Mouse (Mus musculus) CH12.LX (cell line): ENCODE results near the gene Mical3. TPM values are rescaled to one million over a fixed set of nuclear protein-coding genes. Genes with fewer than 3 reads are reported as not detected.
A peak's percentile ranks its signal among the peaks of the same experiment; 100 is the strongest.

Experiments
- DNase-seq: peaks from one replicate; pipeline ENCODE4 v3.0.0-alpha.2; 2013; ENCODE audit errors: extremely low read depth
- H3K27ac ChIP-seq: 2 replicates; pipeline ENCODE4 v1.5.1; 2012; ENCODE audit warnings: low read depth, mild to moderate bottlenecking, control low read depth, moderate library complexity; ENCODE audit not compliant: insufficient read depth
- H3K27me3 ChIP-seq: replicated peaks from 2 replicates; pipeline ENCODE3; 2012; ENCODE audit warnings: inconsistent platforms
- H3K36me3 ChIP-seq, 2 experiments: replicated peaks in 1 of 2; 2 replicates each; pipeline versions ENCODE3 to v1.6.1; 2012; ENCODE audit warnings: inconsistent platforms in 1 of 2, low read length in 1 of 2, mild to moderate bottlenecking in 1 of 2, mixed read lengths in 1 of 2, moderate library complexity in 1 of 2; ENCODE audit not compliant: control insufficient read depth in 1 of 2, insufficient read depth in 1 of 2
- H3K4me1 ChIP-seq, 2 experiments: 2 replicates each; pipeline ENCODE4 v1.6.1; 2012; ENCODE audit warnings: inconsistent platforms in 1 of 2, moderate library complexity in 1 of 2; ENCODE audit not compliant: insufficient read depth in 2 of 2, control insufficient read depth in 1 of 2
- H3K4me2 ChIP-seq: 2 replicates; pipeline ENCODE4 v1.6.1; 2012; ENCODE audit warnings: low read depth, mild to moderate bottlenecking, control low read depth; ENCODE audit not compliant: poor library complexity, insufficient read depth, severe bottlenecking
- H3K4me3 ChIP-seq, 3 experiments: fragments of 150-350 bp in 1 of 3; sonication (generic) in 1 of 3; replicated peaks in 1 of 3; 2 replicates each; pipeline versions ENCODE3 to v1.5.1; 2011 to 2012; ENCODE audit warnings: low read depth in 2 of 3, low read length in 2 of 3, mild to moderate bottlenecking in 2 of 3, moderate library complexity in 2 of 3, control low read depth in 1 of 3, improper control_type of control experiment in 1 of 3, inconsistent platforms in 1 of 3, mixed read lengths in 1 of 3; ENCODE audit not compliant: poor library complexity in 1 of 3
- H3K79me2 ChIP-seq: replicated peaks from 2 replicates; pipeline ENCODE4 v1.6.1; 2012; ENCODE audit warnings: mild to moderate bottlenecking, moderate library complexity; ENCODE audit not compliant: control insufficient read depth, poor library complexity, insufficient read depth, severe bottlenecking; ENCODE audit errors: extremely low read depth
- H3K9ac ChIP-seq: 2 replicates; pipeline ENCODE4 v1.6.1; 2012; ENCODE audit warnings: low read depth, mild to moderate bottlenecking, control low read depth, moderate library complexity; ENCODE audit not compliant: insufficient read depth
- H3K9me3 ChIP-seq: replicated peaks from 2 replicates; pipeline ENCODE3; 2012; ENCODE audit warnings: low read length, inconsistent platforms, mixed read lengths
- BHLHE40 ChIP-seq: IDR thresholded peaks from 2 replicates; pipeline ENCODE4 v1.6.1; 2011; ENCODE audit warnings: mild to moderate bottlenecking, low read depth, low read length, improper control_type of control experiment
- CHD1 ChIP-seq: IDR thresholded peaks from 2 replicates; pipeline ENCODE4 v1.6.1; 2012; ENCODE audit warnings: low read depth, low read length, improper control_type of control experiment, inconsistent platforms
- CHD2 ChIP-seq: IDR thresholded peaks from 2 replicates; pipeline ENCODE4 v1.6.1; 2011; ENCODE audit warnings: low read length, improper control_type of control experiment
- CTCF ChIP-seq, 2 experiments: IDR thresholded peaks in 1 of 2; conservative IDR thresholded peaks in 1 of 2; 2 replicates each; pipeline ENCODE4 v1.5.1; 2011 to 2012; ENCODE audit warnings: low read depth in 2 of 2, low read length in 2 of 2, improper control_type of control experiment in 1 of 2, inconsistent platforms in 1 of 2, mild to moderate bottlenecking in 1 of 2, moderate library complexity in 1 of 2
- ELF1 ChIP-seq: IDR thresholded peaks from 2 replicates; pipeline ENCODE4 v1.6.1; 2014; ENCODE audit warnings: low read depth, mild to moderate bottlenecking, inconsistent platforms, low read length, improper control_type of control experiment
- EP300 ChIP-seq: IDR thresholded peaks from 2 replicates; pipeline ENCODE4 v1.6.1; 2011; ENCODE audit warnings: low read length, improper control_type of control experiment
- ETS1 ChIP-seq: conservative IDR thresholded peaks from 2 replicates; pipeline ENCODE4 v1.6.1; 2012; ENCODE audit warnings: low read depth, mild to moderate bottlenecking, inconsistent platforms, low read length, improper control_type of control experiment, moderate library complexity
- GABPA ChIP-seq: IDR thresholded peaks from 2 replicates; pipeline ENCODE4 v1.6.1; 2012; ENCODE audit warnings: low read depth, low read length, improper control_type of control experiment, inconsistent platforms; ENCODE audit not compliant: insufficient replicate concordance
- HCFC1 ChIP-seq: IDR thresholded peaks from 2 replicates; pipeline ENCODE4 v1.6.1; 2012; ENCODE audit warnings: low read depth, mild to moderate bottlenecking, inconsistent platforms, low read length, improper control_type of control experiment
- IRF4 ChIP-seq: IDR thresholded peaks from 2 replicates; pipeline ENCODE4 v1.6.1; 2014; ENCODE audit warnings: low read depth, mild to moderate bottlenecking, inconsistent platforms, low read length, improper control_type of control experiment
- JUND ChIP-seq: conservative IDR thresholded peaks from 2 replicates; pipeline ENCODE4 v1.6.1; 2011; ENCODE audit warnings: low read depth, low read length, improper control_type of control experiment
- KAT2A ChIP-seq: IDR thresholded peaks from 2 replicates; pipeline ENCODE4 v1.6.1; 2012; ENCODE audit warnings: low read length, improper control_type of control experiment, inconsistent platforms; ENCODE audit not compliant: insufficient replicate concordance
- MAX ChIP-seq: IDR thresholded peaks from 2 replicates; pipeline ENCODE4 v1.6.1; 2011; ENCODE audit warnings: low read length, improper control_type of control experiment
- MAZ ChIP-seq: IDR thresholded peaks from 2 replicates; pipeline ENCODE4 v1.6.1; 2012; ENCODE audit warnings: low read depth, mild to moderate bottlenecking, inconsistent platforms, low read length, improper control_type of control experiment, moderate library complexity
- MEF2A ChIP-seq: IDR thresholded peaks from 2 replicates; pipeline ENCODE4 v1.6.1; 2014; ENCODE audit warnings: low read depth, mild to moderate bottlenecking, inconsistent platforms, low read length, improper control_type of control experiment, borderline replicate concordance
- MXI1 ChIP-seq: IDR thresholded peaks from 2 replicates; pipeline ENCODE4 v1.6.1; 2011; ENCODE audit warnings: mild to moderate bottlenecking, low read depth, low read length, improper control_type of control experiment
- MYC ChIP-seq: IDR thresholded peaks from 2 replicates; pipeline ENCODE4 v1.6.1; 2011; ENCODE audit warnings: low read depth, mild to moderate bottlenecking, improper control_type of control experiment, low read length
- NELFE ChIP-seq: IDR thresholded peaks from 2 replicates; pipeline ENCODE4 v1.6.1; 2011; ENCODE audit warnings: low read depth, low read length, improper control_type of control experiment
- NRF1 ChIP-seq: IDR thresholded peaks from 2 replicates; pipeline ENCODE4 v1.6.1; 2014; ENCODE audit warnings: low read depth, mild to moderate bottlenecking, inconsistent platforms, low read length, improper control_type of control experiment, moderate library complexity
- POLR2A ChIP-seq: IDR thresholded peaks from 2 replicates; pipeline ENCODE4 v1.6.1; 2011; ENCODE audit warnings: low read depth, mild to moderate bottlenecking, improper control_type of control experiment, low read length
- POLR2AphosphoS2 ChIP-seq: IDR thresholded peaks from 2 replicates; pipeline ENCODE4 v1.6.1; 2011; ENCODE audit warnings: low read depth, low read length, improper control_type of control experiment
- RCOR1 ChIP-seq: conservative IDR thresholded peaks from 2 replicates; pipeline ENCODE4 v1.6.1; 2012; ENCODE audit warnings: low read depth, mild to moderate bottlenecking, inconsistent platforms, low read length, improper control_type of control experiment
- SIN3A ChIP-seq: IDR thresholded peaks from 2 replicates; pipeline ENCODE4 v1.6.1; 2012; ENCODE audit warnings: low read length, improper control_type of control experiment, inconsistent platforms
- SMC3 ChIP-seq: IDR thresholded peaks from 2 replicates; pipeline ENCODE4 v1.6.1; 2011; ENCODE audit warnings: low read depth, low read length, improper control_type of control experiment
- TBP ChIP-seq: conservative IDR thresholded peaks from 2 replicates; pipeline ENCODE4 v1.6.1; 2011; ENCODE audit warnings: low read depth, low read length, improper control_type of control experiment
- TCF12 ChIP-seq: IDR thresholded peaks from 2 replicates; pipeline ENCODE4 v1.6.1; 2014; ENCODE audit warnings: low read depth, mild to moderate bottlenecking, inconsistent platforms, low read length, improper control_type of control experiment
- UBTF ChIP-seq: IDR thresholded peaks from 2 replicates; pipeline ENCODE4 v1.6.1; 2012; ENCODE audit warnings: low read depth, mild to moderate bottlenecking, inconsistent platforms, low read length, improper control_type of control experiment, moderate library complexity
- USF1 ChIP-seq: IDR thresholded peaks from 2 replicates; pipeline ENCODE4 v1.6.1; 2014; ENCODE audit warnings: low read depth, mild to moderate bottlenecking, inconsistent platforms, low read length, improper control_type of control experiment
- USF2 ChIP-seq: conservative IDR thresholded peaks from 2 replicates; pipeline ENCODE4 v1.6.1; 2011; ENCODE audit warnings: low read depth, low read length, improper control_type of control experiment
- ZC3H11A ChIP-seq: IDR thresholded peaks from 2 replicates; pipeline ENCODE4 v1.6.1; 2012; ENCODE audit warnings: low read depth, mild to moderate bottlenecking, inconsistent platforms, low read length, improper control_type of control experiment
- ZKSCAN1 ChIP-seq: IDR thresholded peaks from 2 replicates; pipeline ENCODE4 v1.6.1; 2012; ENCODE audit warnings: low read depth, inconsistent platforms, low read length, improper control_type of control experiment, borderline replicate concordance
- dilution Hi-C: fragments of 300-500 bp; cut with MboI; formaldehyde crosslinking; loops from 2 replicates; pipeline ENCODE4 v1.14.3; 2020; ENCODE audit warnings: low sequenced_read_pairs; ENCODE audit not compliant: extremely low pct_unique_long_range_greater_than_20kb, extremely low pct_ligation_motif_present
- in situ Hi-C: fragments of 300-500 bp; cut with MboI; formaldehyde crosslinking; loops from 3 replicates; pipeline ENCODE4 v1.14.3; 2019; ENCODE audit warnings: low sequenced_read_pairs, low pct_ligation_motif_present, low pct_unique_long_range_greater_than_20kb, mixed read lengths
- polyA plus RNA-seq: library from polyadenylated mRNA; unstranded; fragments of >175 nt; gene quantifications from 2 replicates; pipeline ENCODE4 v1.2.1, GENCODE M21; 2012; ENCODE audit warnings: low read depth; ENCODE audit not compliant: insufficient read length
- total RNA-seq, 2 experiments: library from RNA; depleted of rRNA; stranded (reverse); fragments of 300-350 nt in 1 of 2; fragments of >200 nt in 1 of 2; gene quantifications; 2 replicates each; pipeline ENCODE4 v1.2.3; 2012 to 2014

The Mical3 gene
- total and polyA plus RNA-seq, 3 experiments = 10.2 to 56.3 (median 26.8) TPM

GRCm38 (mm10) chr6:121035268-121035667 lies 95.5 kb downstream of the Mical3 start:
- Histone ChIP-seq H3K36me3 (peaks cover 73 to 100% of the 10 kb centered on the region in 2 experiments), H3K27ac (no peak overlapping the region), H3K4me3 (no peak overlapping the region), H3K79me2 (no peaks in the 10 kb centered on the region), H3K4me2 (no peak overlapping the region), H3K9ac (no peak overlapping the region), H3K4me1 (peaks cover 0 to 35% of the 10 kb centered on the region in 2 experiments; a peak in 2 of 4 replicates), H3K9me3 (peaks cover 11% of the 10 kb centered on the region), H3K27me3 (no peaks in the 10 kb centered on the region)
- in situ Hi-C loops (no loop called here), dilution Hi-C loops (no loop called here)
- TF ChIP-seq POLR2A (no peak), ETS1 (no peak), TBP (no peak), MAX (no peak), SMC3 (no peak), CHD1 (no peak), HCFC1 (no peak), MAZ (no peak), IRF4 (no peak), GABPA (no peak), ZKSCAN1 (no peak), RCOR1 (no peak), USF2 (no peak), MYC (no peak)
- no peak for DNase-seq

GRCm38 (mm10) chr6:121033250-121033649 lies 97.5 kb downstream of the Mical3 start:
- Histone ChIP-seq H3K79me2 (no peaks in the 10 kb centered on the region), H3K4me2 (no peak overlapping the region), H3K4me1 (peaks cover 0 to 21% of the 10 kb centered on the region in 2 experiments; a peak in 2 of 4 replicates), H3K36me3 (peaks cover 76 to 100% of the 10 kb centered on the region in 2 experiments), H3K27ac (no peak overlapping the region), H3K9me3 (peaks cover 11% of the 10 kb centered on the region), H3K27me3 (no peaks in the 10 kb centered on the region), H3K9ac (no peak overlapping the region), H3K4me3 (no peak overlapping the region)
- dilution Hi-C loops (no loop called here), in situ Hi-C loops (no loop called here)
- no peak for DNase-seq
- TF ChIP-seq MXI1 (no peak), KAT2A (no peak), BHLHE40 (peak; percentile 62), GABPA (no peak), NRF1 (no peak), ZC3H11A (no peak), MAX (no peak), MAZ (no peak), UBTF (no peak), HCFC1 (no peak), ELF1 (no peak), POLR2AphosphoS2 (no peak), TCF12 (peak; percentile 25; the same call in 1 of the 2 replicates), SIN3A (peak; percentile 46; the same call in 1 of the 2 replicates), CHD1 (no peak), MYC (no peak), USF1 (no peak), RCOR1 (no peak), POLR2A (no peak), CHD2 (no peak), ZKSCAN1 (no peak), ETS1 (peak; percentile 58), IRF4 (no peak), CTCF (conservative IDR thresholded peaks at IDR 0.05 in 1 of 2, IDR thresholded peaks at IDR 0.05 in 1 of 2; ENCODE audit: low read depth in 2 of 2, low read length in 2 of 2) (no peak), NELFE (no peak), USF2 (no peak), EP300 (peak; percentile 60), MEF2A (no peak), JUND (no peak), TBP (no peak), SMC3 (no peak)
